Mouse (Mus musculus) megakaryocyte-erythroid progenitor cell, adult 5-6 weeks (primary cell): Measurements from ENCODE around the gene Gm19402. TPM values are rescaled to one million over a fixed set of nuclear protein-coding genes. Genes with fewer than 3 reads are reported as not detected.
A peak's percentile ranks its signal among the peaks of the same experiment; 100 is the strongest.
"Not testable (repeated sequence)": the region's sequence is repeated elsewhere in the genome, so short reads cannot be mapped to it uniquely, and the experiment has no call there.

ENCODE experiments used
- ATAC-seq: replicated peaks from 2 replicates; pipeline ENCODE4 v1.8.0; 2016; ENCODE audit warnings: mild to moderate bottlenecking, inconsistent platforms; ENCODE audit not compliant: severe bottlenecking, poor library complexity, low FRiP score, low TSS enrichment
- total RNA-seq, 2 experiments: library from RNA; stranded (forward) in 1 of 2; stranded (reverse) in 1 of 2; fragments of 200-1000, 215-1000 nt in 1 of 2; fragments of >200 nt in 1 of 2; fragmentation: Nextera tagmentation in 1 of 2; gene quantifications; 2 replicates each; pipeline ENCODE4 v1.2.3; 2014 to 2017

Gene Gm19402
- not detected in 2 replicates for total RNA-seq (2014; fragmentation: Nextera tagmentation)
- total RNA-seq (2017): not detected in 2 replicates

GRCm38 (mm10) chr10:77690356-77690807 is at the start of gene Gm19402:
Gene Gm19402 (minus strand): TSS chr10:77690757.
- ATAC-seq: not testable (repeated sequence)

GRCm38 (mm10) chr10:77738929-77739328 is 48.4 kb upstream of the Gm19402 start:
- no peak for ATAC-seq

- ATAC-seq: no peak
Measured at GRCm38 (mm10) chr10:77735928-77736327, 45.4 kb upstream of the Gm19402 start.

DNA sequence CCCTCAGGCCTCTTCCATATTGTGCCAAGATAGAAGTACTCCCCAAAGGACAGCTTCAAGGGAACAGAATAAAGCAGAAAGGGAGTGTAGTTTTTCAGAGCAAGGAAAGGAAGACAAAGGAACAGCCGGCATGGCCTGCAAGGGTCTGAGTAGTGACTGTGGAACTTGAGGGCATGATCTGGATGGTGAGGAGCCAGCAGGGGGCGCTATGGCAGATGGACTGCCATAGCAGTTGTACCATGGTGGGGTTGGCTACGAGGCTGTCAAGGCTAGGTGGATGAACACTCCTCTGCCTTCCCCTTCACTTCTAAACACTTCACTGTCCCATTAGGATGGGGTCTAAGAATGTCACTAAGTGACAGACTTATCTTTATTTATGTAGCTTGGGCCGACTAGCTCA is 38.7 kb upstream of the Gm19402 start:
- ATAC-seq: 0 out of 2 replicates have a peak, but pooled peaks have one; percentile 37

GRCm38 (mm10) chr10:77728280-77728679 is 37.7 kb upstream of the Gm19402 start:
- ATAC-seq: no peak

- ATAC-seq: no peak
Measured at GRCm38 (mm10) chr10:77726186-77726585, 35.6 kb upstream of the Gm19402 start, which contains the start of gene Gm10100. Gene Gm10100 (plus strand): TSS chr10:77726486.

DNA sequence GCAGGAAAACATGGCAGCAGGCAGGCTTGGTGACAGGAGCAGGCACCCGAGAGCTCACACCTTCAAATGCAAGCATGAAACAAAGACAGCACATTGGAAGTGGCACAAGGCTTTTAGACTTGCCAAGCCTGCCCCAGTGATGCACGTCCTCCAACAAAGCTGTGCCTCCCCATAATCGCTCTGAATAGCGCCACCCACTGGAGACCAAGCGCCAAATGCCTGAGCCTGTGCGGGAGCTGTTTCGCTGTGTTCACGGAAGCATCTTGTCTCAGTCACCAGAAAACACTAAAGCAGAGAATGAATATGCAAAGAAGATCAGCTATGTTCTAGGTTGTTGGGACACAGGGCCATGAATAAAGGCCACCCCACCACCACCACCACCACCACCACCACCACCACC is 34.3 kb upstream of the Gm19402 start:
- ATAC-seq: no peak

DNA sequence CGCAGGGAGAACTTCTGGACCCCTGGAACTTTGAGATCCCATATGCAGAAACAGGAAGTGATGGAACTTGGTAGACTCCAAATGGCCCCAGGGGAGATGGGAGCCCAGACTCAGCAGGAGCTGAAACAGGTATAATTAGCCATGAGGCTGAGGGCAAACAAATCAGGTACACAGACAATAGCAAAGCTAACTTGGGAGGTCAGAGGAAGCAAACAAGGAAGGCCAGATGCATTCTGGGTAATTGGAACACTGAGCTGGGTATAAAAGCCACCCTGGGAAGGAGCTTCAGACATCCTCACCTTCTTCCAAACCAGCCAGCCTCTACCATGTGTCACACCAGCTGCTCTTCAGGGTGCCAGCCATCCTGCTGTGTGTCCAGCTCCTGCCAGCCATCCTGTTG is 29.7 kb upstream of the Gm19402 start, which contains the start of gene Krtap12-1:
Gene Krtap12-1 (plus strand): TSS at position 301 of the 400 bp plus-strand sequence.
- not testable (repeated sequence) for ATAC-seq

- no peak for ATAC-seq
Measured at GRCm38 (mm10) chr10:77715507-77715906, 24.9 kb upstream of the Gm19402 start, which contains the start of gene Gm10142. Gene Gm10142 (plus strand): TSS chr10:77715807.

- no peak for ATAC-seq
Measured at GRCm38 (mm10) chr10:77713734-77714133, 23.2 kb upstream of the Gm19402 start.

- ATAC-seq: not testable (repeated sequence)
Measured at GRCm38 (mm10) chr10:77711157-77711556, 20.6 kb upstream of the Gm19402 start, which contains the start of gene Gm10024. Gene Gm10024 (plus strand): TSS chr10:77711457.

DNA sequence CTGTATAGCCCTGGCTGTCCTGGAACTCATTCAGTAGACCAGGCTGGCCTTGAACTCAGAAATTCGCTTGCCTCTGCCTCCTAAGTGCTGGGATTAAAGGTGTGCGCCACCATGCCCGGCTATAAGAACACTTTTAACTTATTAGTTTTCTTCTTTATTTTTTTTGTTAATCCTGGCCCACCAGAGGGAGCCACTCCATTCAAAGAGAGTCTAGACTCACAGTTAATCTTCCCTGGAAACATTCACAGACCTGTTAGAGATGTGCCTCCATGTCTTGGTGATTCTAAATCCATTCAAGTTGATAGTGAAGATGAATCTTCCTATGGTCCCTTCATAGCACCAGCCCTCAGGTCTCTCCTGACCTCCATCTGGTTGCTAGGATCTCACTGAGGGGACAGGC is 19.3 kb upstream of the Gm19402 start:
- no peak for ATAC-seq

GRCm38 (mm10) chr10:77706326-77706725 is 15.8 kb upstream of the Gm19402 start, which contains the start of gene Gm10272:
Gene Gm10272 (plus strand): TSS chr10:77706626.
- ATAC-seq: no peak

DNA sequence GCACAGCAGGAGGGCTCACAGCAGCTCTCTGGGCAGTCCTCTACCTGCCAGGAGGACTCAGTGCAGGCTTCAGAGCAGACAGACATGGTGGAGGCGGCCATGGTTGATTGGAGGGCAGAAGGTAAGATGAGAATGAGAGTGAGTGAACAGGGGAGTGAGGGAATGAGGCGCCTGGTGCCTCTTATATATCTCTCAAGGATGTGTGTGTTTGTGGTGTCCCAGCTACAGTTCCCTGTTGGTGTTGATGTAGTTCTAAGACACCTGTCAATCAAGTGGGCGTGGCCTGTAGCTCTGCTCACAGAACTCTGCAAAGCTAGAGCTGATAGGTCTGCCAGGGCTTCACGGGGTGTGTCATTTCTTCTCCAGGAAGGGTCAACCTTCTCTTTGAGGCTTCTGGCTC is 6.6 kb upstream of the Gm19402 start, which contains the start of gene Gm9508:
Gene Gm9508 (minus strand): TSS at position 101 of the 400 bp plus-strand sequence.
- no peak for ATAC-seq

- no peak for ATAC-seq
Measured at GRCm38 (mm10) chr10:77687021-77687420, 3.5 kb downstream of the Gm19402 start.

- ATAC-seq: no peak
Measured at GRCm38 (mm10) chr10:77685895-77686664, 4.5 kb downstream of the Gm19402 start, which contains the start of gene Tspear. Gene Tspear (plus strand): TSS chr10:77686569.

DNA sequence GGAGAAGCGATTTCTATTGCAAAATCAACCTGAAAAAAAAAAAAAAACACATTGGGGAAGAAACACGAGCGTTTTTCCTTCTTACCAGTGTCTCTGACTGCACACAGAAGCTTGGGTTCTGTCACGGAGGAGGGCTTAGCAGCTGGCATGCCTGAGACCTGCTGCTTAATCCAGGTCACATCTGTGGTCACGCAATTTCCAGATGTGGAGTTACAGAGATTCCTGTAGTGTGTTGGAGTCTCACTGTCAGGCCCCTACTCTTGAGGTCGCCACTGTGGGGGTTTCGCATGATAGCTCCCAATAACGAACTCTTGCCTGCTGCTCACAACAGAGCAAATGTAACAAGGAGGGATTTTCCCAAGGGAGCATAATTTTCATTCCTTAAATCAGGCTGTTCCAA is 6.4 kb downstream of the Gm19402 start:
- no peak for ATAC-seq

DNA sequence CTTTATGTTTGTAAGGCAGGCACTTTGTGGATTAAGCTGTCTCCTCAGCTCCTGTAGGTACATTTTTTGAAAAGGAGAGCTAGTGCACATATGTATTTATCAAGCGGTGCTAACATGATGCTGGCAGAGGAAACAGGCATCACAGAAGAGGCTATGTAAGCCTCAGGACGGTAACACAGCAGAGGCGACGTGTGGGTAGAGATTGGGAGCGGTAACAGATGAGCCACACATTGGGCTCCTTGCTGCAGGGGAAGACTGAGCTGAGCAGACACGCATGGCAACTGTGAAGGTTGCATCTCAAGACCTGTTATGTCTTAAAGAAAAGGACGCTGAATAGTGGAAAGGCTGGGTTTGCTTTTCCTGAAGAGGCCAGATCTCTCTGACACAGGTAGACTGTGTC is 7.6 kb downstream of the Gm19402 start:
- no peak for ATAC-seq

- no peak for ATAC-seq
Measured at GRCm38 (mm10) chr10:77677562-77677961, 13.0 kb downstream of the Gm19402 start.

DNA sequence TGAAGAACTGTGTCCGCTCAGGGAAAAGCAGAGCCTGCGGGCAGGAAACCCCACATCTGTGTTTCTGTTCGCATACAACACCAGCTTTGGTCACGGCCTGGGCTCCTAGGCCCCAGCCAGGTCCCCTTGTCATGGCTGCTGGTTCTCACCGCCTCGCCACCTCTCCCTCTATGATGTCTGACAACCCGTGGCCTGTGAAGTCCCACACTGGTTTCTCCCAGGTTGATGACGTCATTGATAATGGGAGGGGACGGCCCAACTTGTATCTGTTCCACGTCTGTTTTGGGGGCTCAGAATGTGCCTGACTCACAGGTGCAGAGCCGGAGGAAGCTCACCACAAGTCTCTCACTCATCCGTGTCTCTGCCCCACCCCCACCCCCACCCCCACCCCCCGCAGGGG is 16.8 kb downstream of the Gm19402 start:
- no peak for ATAC-seq

DNA sequence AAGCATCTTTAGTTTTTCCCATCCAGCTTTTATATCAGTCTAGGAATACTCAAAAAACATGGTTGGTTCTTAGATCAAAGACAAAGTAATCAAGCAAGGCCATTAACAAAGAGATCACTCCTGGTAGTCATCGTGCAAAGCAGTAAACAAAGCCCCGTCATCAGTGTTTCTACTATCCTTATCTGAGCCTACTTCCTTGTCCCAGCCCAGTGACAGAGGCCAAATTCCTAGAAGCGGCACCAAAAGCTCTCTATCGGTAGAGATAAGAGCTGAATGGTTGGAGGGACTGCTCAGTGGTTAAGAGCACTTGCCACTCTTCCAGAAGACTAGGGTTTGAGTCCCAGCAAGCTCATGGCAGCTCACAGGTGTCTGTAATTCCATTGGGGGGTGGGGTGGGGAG is 19.0 kb downstream of the Gm19402 start:
- peak; percentile 80 for ATAC-seq
